Mouse (Mus musculus): Measurements from ENCODE around the gene Sec16b. TPM values are rescaled to one million over a fixed set of nuclear protein-coding genes. Genes with fewer than 3 reads are reported as not detected.

Gene Sec16b
- polyA plus RNA-seq, 2 experiments = 5.9 to 6.1 TPM

GRCm38 (mm10) chr1:157547658-157548057 lies 41.1 kb downstream of the Sec16b start:
- H3K4me3 ChIP-seq (replicated peaks; ENCODE audit: low read length) = no peak overlapping the region
- 66% methylated on average over 5 of the region's 5 CpGs for WGBS
- no peaks in the 10 kb centered on the region for H3K36me3 ChIP-seq (ENCODE audit: control insufficient read depth, insufficient read depth, low read length)
- DNase-seq (ENCODE audit: low spot score) = no peak
- ATAC-seq (ENCODE audit: low FRiP score, low read depth) = no peak
- TF ChIP-seq POLR2A (IDR thresholded peaks at IDR 0.05; ENCODE audit: borderline replicate concordance, extremely low read depth, insufficient read depth, insufficient read length) = no peak
- no peak overlapping the region for H3K27ac ChIP-seq (replicated peaks; ENCODE audit: low read depth, low read length)
- no peak overlapping the region for H3K4me2 ChIP-seq (replicated peaks; ENCODE audit: low read depth, low read length, severe bottlenecking)
- no peaks in the 10 kb centered on the region for H3K9me3 ChIP-seq (ENCODE audit: control insufficient read depth, low read length)
- no peak overlapping the region for H3K9ac ChIP-seq (ENCODE audit: low read depth, low read length, severe bottlenecking)
- no peaks in the 10 kb centered on the region for H3K4me1 ChIP-seq (ENCODE audit: control insufficient read depth, insufficient read depth, low read length)
- no peaks in the 10 kb centered on the region for H3K27me3 ChIP-seq (ENCODE audit: control insufficient read depth, insufficient read depth, low read length)

GRCm38 (mm10) chr1:157549721-157550120 lies 43.2 kb downstream of the Sec16b start:
- TF ChIP-seq POLR2A (IDR thresholded peaks at IDR 0.05; ENCODE audit: borderline replicate concordance, extremely low read depth, insufficient read depth, insufficient read length) = no peak
- no peak overlapping the region for H3K4me2 ChIP-seq (replicated peaks; ENCODE audit: low read depth, low read length, severe bottlenecking)
- H3K9ac ChIP-seq (ENCODE audit: low read depth, low read length, severe bottlenecking) = no peak overlapping the region
- no peaks in the 10 kb centered on the region for H3K9me3 ChIP-seq (ENCODE audit: control insufficient read depth, low read length)
- 75% methylated on average over 3 of the region's 3 CpGs for WGBS
- no peaks in the 10 kb centered on the region for H3K27me3 ChIP-seq (ENCODE audit: control insufficient read depth, insufficient read depth, low read length)
- H3K36me3 ChIP-seq (ENCODE audit: control insufficient read depth, insufficient read depth, low read length) = no peaks in the 10 kb centered on the region
- no peak overlapping the region for H3K27ac ChIP-seq (replicated peaks; ENCODE audit: low read depth, low read length)
- H3K4me1 ChIP-seq (ENCODE audit: control insufficient read depth, insufficient read depth, low read length) = no peaks in the 10 kb centered on the region
- H3K4me3 ChIP-seq (replicated peaks; ENCODE audit: low read length) = no peak overlapping the region
- no peak for DNase-seq (ENCODE audit: low spot score)
- no peak for ATAC-seq (ENCODE audit: low FRiP score, low read depth)

GRCm38 (mm10) chr1:157552749-157553451 lies 46.4 kb downstream of the Sec16b start:
- DNase-seq (ENCODE audit: low spot score) = peak; percentile 78
- ATAC-seq (ENCODE audit: low FRiP score, low read depth) = no peak; the same call in 1 of the 2 replicates
- Histone ChIP-seq H3K4me2 (replicated peaks; ENCODE audit: low read depth, low read length, severe bottlenecking) (no peak overlapping the region), H3K27ac (replicated peaks; ENCODE audit: low read depth, low read length) (no peak overlapping the region), H3K9me3 (ENCODE audit: control insufficient read depth, low read length) (no peaks in the 10 kb centered on the region), H3K4me3 (replicated peaks; ENCODE audit: low read length) (no peak overlapping the region), H3K36me3 (ENCODE audit: control insufficient read depth, insufficient read depth, low read length) (no peaks in the 10 kb centered on the region), H3K9ac (ENCODE audit: low read depth, low read length, severe bottlenecking) (no peak overlapping the region), H3K4me1 (ENCODE audit: control insufficient read depth, insufficient read depth, low read length) (0 out of 2 replicates have a peak, but pooled peaks cover 3% of the 10 kb centered on the region), H3K27me3 (ENCODE audit: control insufficient read depth, insufficient read depth, low read length) (no peaks in the 10 kb centered on the region)
- WGBS = 64% methylated on average over 7 of the region's 7 CpGs
- TF ChIP-seq POLR2A (IDR thresholded peaks at IDR 0.05; ENCODE audit: borderline replicate concordance, extremely low read depth, insufficient read depth, insufficient read length) = peak; percentile 31; the same call in 1 of the 2 replicates

- no peaks in the 10 kb centered on the region for H3K36me3 ChIP-seq (ENCODE audit: control insufficient read depth, insufficient read depth, low read length)
- no peak overlapping the region for H3K4me3 ChIP-seq (replicated peaks; ENCODE audit: low read length)
- H3K9me3 ChIP-seq (ENCODE audit: control insufficient read depth, low read length) = no peaks in the 10 kb centered on the region
- no peak for TF ChIP-seq POLR2A (IDR thresholded peaks at IDR 0.05; ENCODE audit: borderline replicate concordance, extremely low read depth, insufficient read depth, insufficient read length)
- no peaks in the 10 kb centered on the region for H3K27me3 ChIP-seq (ENCODE audit: control insufficient read depth, insufficient read depth, low read length)
- H3K27ac ChIP-seq (replicated peaks; ENCODE audit: low read depth, low read length) = no peak overlapping the region
- no peak overlapping the region for H3K9ac ChIP-seq (ENCODE audit: low read depth, low read length, severe bottlenecking)
- no peak overlapping the region for H3K4me2 ChIP-seq (replicated peaks; ENCODE audit: low read depth, low read length, severe bottlenecking)
- H3K4me1 ChIP-seq (ENCODE audit: control insufficient read depth, insufficient read depth, low read length) = 0 out of 2 replicates have a peak, but pooled peaks cover 3% of the 10 kb centered on the region
- no peak for DNase-seq (ENCODE audit: low spot score)
- 50% methylated on average over 3 of the region's 3 CpGs for WGBS
- ATAC-seq (ENCODE audit: low FRiP score, low read depth) = no peak
These were observed 47.6 kb downstream of the Sec16b start for GRCm38 (mm10) chr1:157554163-157554562.

- H3K4me2 ChIP-seq (replicated peaks; ENCODE audit: low read depth, low read length, severe bottlenecking) = peak overlapping the region; percentile 41
- H3K27ac ChIP-seq (replicated peaks; ENCODE audit: low read depth, low read length) = no peak overlapping the region
- TF ChIP-seq POLR2A (IDR thresholded peaks at IDR 0.05; ENCODE audit: borderline replicate concordance, extremely low read depth, insufficient read depth, insufficient read length) = no peak
- H3K27me3 ChIP-seq (ENCODE audit: control insufficient read depth, insufficient read depth, low read length) = no peaks in the 10 kb centered on the region
- 18% methylated on average over 27 of the region's 27 CpGs for WGBS
- H3K9ac ChIP-seq (ENCODE audit: low read depth, low read length, severe bottlenecking) = peak overlapping the region; percentile 25; the same call in 1 of the 2 replicates
- H3K9me3 ChIP-seq (ENCODE audit: control insufficient read depth, low read length) = no peaks in the 10 kb centered on the region
- DNase-seq (ENCODE audit: low spot score) (no peak), ATAC-seq (ENCODE audit: low FRiP score, low read depth) (no peak)
- H3K36me3 ChIP-seq (ENCODE audit: control insufficient read depth, insufficient read depth, low read length) = no peaks in the 10 kb centered on the region
- 0 out of 2 replicates have a peak, but pooled peaks cover 3% of the 10 kb centered on the region for H3K4me1 ChIP-seq (ENCODE audit: control insufficient read depth, insufficient read depth, low read length)
- H3K4me3 ChIP-seq (replicated peaks; ENCODE audit: low read length) = peak overlapping the region; percentile 16
These were observed 48.4 kb downstream of the Sec16b start for GRCm38 (mm10) chr1:157554686-157555530.

Data from limb, embryonic 14.5 days (tissue).